Mouse (Mus musculus): ENCODE data around the gene Slc38a11. TPM values are rescaled to one million over a fixed set of nuclear protein-coding genes. Genes with fewer than 3 reads are reported as not detected.

The Slc38a11 gene
- polyA plus RNA-seq, 1 experiment from 2014 or later, result 1.3 TPM

DNA sequence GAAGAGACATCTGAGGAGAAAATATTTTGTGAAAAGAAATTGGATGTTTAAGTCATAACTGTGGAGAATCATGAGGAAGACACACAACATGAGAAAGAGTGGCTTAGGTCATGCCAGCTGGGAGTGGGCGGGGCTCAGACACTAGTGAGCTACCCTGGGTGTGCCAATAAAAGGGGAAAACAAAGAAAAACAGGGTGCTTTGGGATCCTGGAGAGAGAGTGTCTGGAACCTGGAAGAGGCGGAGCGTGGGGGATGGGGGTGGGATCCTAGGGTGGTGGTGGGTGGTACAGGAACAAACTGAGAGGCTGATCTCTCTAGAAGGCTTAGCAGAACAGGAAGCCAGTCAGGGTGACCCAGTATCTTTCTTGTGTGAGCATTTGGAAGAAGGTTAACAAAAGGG, 23.0 kb downstream of the Slc38a11 start:
- H3K4me2 ChIP-seq (ENCODE audit: low read length), result no peak overlapping the region
- ATAC-seq, result no peak
- H3K4me1 ChIP-seq (ENCODE audit: control insufficient read depth, insufficient read depth, low read length), result peaks cover 5% of the 10 kb centered on the region; the same call in 1 of the 2 replicates
- H3K9ac ChIP-seq (ENCODE audit: low read depth, low read length), result no peak overlapping the region
- H3K4me3 ChIP-seq (ENCODE audit: low read depth, low read length), result no peak overlapping the region
- WGBS, result 72% methylated on average over 3 of the region's 3 CpGs
- no peaks in the 10 kb centered on the region for H3K9me3 ChIP-seq (replicated peaks; ENCODE audit: control insufficient read depth, low read length, poor library complexity, severe bottlenecking)
- no peaks in the 10 kb centered on the region for H3K27me3 ChIP-seq (ENCODE audit: control insufficient read depth, insufficient read depth, low read depth, low read length)
- H3K36me3 ChIP-seq (ENCODE audit: control insufficient read depth, insufficient read depth, low read length), result no peaks in the 10 kb centered on the region
- no peak overlapping the region for H3K27ac ChIP-seq (ENCODE audit: low read length)

DNA sequence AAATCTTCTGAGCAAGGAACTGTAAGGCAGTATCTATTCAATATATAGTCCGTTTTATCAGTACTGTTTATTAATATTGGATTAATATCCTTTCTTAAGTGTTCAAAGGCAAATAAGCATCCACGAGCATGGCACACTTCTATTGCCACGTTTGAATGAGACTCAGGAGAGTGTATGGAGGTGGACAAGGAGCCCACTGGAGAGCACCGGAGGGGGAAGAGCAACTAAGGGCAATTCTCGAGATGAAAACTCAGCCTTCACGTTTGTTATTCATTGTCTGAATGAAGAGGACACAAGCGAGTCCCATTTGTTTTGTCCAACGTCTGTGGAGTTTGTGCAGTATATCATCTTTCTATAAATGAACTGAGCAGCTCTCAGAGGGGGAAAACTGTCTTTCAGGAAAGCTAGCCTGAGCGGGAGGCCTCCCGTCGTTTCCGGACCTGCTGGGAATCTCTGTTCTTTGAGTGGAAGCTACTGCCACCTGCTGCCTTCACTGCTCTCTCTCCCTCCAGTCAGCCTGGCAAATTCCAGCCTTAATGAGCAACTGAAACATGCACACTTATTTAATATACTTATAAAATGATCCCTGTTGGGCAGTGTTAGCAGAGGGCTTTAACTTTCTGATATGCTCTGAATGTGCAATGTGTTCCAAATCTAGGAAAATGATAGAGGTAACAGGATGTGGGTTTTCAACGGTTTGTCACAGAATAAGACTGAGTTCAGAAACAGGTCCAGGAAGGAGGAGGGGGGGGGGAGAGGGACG, 26.3 kb downstream of the Slc38a11 start:
- WGBS, result 14% methylated on average over 14 of the region's 14 CpGs
- Histone ChIP-seq H3K36me3 (ENCODE audit: control insufficient read depth, insufficient read depth, low read length) (no peaks in the 10 kb centered on the region), H3K27me3 (ENCODE audit: control insufficient read depth, insufficient read depth, low read depth, low read length) (no peaks in the 10 kb centered on the region), H3K9ac (ENCODE audit: low read depth, low read length) (no peak overlapping the region), H3K4me1 (ENCODE audit: control insufficient read depth, insufficient read depth, low read length) (peaks cover 5% of the 10 kb centered on the region; the same call in 1 of the 2 replicates), H3K27ac (ENCODE audit: low read length) (no peak overlapping the region), H3K4me2 (ENCODE audit: low read length) (peak overlapping the region; percentile 34; the same call in 1 of the 2 replicates), H3K9me3 (replicated peaks; ENCODE audit: control insufficient read depth, low read length, poor library complexity, severe bottlenecking) (no peaks in the 10 kb centered on the region), H3K4me3 (ENCODE audit: low read depth, low read length) (no peak overlapping the region)
- peak; percentile 89 for ATAC-seq

DNA sequence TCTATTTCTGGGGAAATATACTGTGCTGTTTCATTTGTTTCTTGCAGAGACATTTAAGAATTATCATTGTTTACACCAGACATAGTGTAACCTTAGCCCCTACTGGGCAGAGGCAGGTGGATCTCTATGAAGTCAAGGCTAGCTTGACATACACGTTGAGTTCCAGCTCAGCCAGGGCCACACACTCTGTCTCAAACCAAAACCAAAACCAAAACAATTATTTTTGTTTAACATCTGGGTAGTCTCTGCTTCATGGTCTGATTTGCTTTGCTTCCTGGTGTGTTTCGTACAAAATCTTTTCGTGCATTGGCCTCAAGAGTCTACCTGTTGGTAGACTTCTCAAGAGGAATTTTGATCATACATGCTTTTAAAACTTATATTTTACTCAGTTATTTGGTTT, 27.2 kb downstream of the Slc38a11 start:
- Histone ChIP-seq H3K9ac (ENCODE audit: low read depth, low read length) (no peak overlapping the region), H3K4me1 (ENCODE audit: control insufficient read depth, insufficient read depth, low read length) (peaks cover 5% of the 10 kb centered on the region; the same call in 1 of the 2 replicates), H3K27me3 (ENCODE audit: control insufficient read depth, insufficient read depth, low read depth, low read length) (no peaks in the 10 kb centered on the region), H3K36me3 (ENCODE audit: control insufficient read depth, insufficient read depth, low read length) (no peaks in the 10 kb centered on the region), H3K4me2 (ENCODE audit: low read length) (no peak overlapping the region), H3K4me3 (ENCODE audit: low read depth, low read length) (no peak overlapping the region), H3K27ac (ENCODE audit: low read length) (no peak overlapping the region), H3K9me3 (replicated peaks; ENCODE audit: control insufficient read depth, low read length, poor library complexity, severe bottlenecking) (0 out of 2 replicates have a peak, but pooled peaks cover 3% of the 10 kb centered on the region)
- ATAC-seq, result no peak
- 89% methylated on average over 3 of the region's 3 CpGs for WGBS

DNA sequence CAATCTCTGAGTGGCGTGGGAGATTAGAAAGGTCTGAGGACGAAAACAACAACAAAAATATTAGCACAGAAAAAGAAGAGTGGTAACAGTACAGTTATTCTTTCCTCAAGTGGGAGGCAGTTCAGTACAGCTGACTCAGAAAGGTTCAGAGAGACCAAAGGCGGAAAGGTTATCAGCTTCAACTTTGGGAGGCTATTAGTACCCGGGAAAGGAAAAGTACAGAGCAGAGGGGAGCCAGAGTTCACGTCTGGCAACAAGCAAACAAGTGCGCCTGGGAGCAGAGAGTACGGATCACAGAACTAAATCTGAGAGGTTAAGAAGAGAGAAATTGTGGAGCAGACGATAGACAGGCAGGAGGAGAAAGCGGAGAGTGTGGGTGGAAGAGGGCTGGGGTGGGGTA, 29.7 kb downstream of the Slc38a11 start:
- no peaks in the 10 kb centered on the region for H3K27me3 ChIP-seq (ENCODE audit: control insufficient read depth, insufficient read depth, low read depth, low read length)
- ATAC-seq, result no peak
- H3K4me1 ChIP-seq (ENCODE audit: control insufficient read depth, insufficient read depth, low read length), result peaks cover 5% of the 10 kb centered on the region; the same call in 1 of the 2 replicates
- no peak overlapping the region for H3K27ac ChIP-seq (ENCODE audit: low read length)
- H3K9me3 ChIP-seq (replicated peaks; ENCODE audit: control insufficient read depth, low read length, poor library complexity, severe bottlenecking), result 0 out of 2 replicates have a peak, but pooled peaks cover 4% of the 10 kb centered on the region
- no peak overlapping the region for H3K9ac ChIP-seq (ENCODE audit: low read depth, low read length)
- H3K4me2 ChIP-seq (ENCODE audit: low read length), result no peak overlapping the region
- 76% methylated on average over 9 of the region's 9 CpGs for WGBS
- H3K36me3 ChIP-seq (ENCODE audit: control insufficient read depth, insufficient read depth, low read length), result no peaks in the 10 kb centered on the region
- no peak overlapping the region for H3K4me3 ChIP-seq (ENCODE audit: low read depth, low read length)

DNA sequence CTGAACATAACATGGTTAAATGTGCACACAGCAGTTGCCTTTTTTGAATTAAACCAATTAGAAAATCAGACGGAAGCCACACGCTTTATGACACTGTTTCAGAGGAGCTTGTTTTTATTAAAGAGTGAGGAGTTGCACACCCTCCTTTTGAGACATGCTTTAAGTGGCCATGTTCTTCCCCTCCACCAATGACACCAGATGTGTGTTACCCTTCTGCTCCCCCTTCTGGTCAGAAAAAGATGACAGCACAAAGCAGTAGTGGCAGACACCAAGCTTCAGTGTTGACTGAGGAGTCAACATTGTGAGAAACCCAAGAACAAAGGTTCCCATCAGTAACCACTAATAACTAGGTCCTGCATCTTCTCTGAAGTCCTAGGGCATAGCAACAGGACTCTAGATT, 32.5 kb downstream of the Slc38a11 start:
- Histone ChIP-seq H3K36me3 (ENCODE audit: control insufficient read depth, insufficient read depth, low read length) (no peaks in the 10 kb centered on the region), H3K9me3 (replicated peaks; ENCODE audit: control insufficient read depth, low read length, poor library complexity, severe bottlenecking) (0 out of 2 replicates have a peak, but pooled peaks cover 4% of the 10 kb centered on the region), H3K27ac (ENCODE audit: low read length) (no peak overlapping the region), H3K9ac (ENCODE audit: low read depth, low read length) (no peak overlapping the region), H3K4me3 (ENCODE audit: low read depth, low read length) (no peak overlapping the region), H3K4me2 (ENCODE audit: low read length) (no peak overlapping the region), H3K27me3 (ENCODE audit: control insufficient read depth, insufficient read depth, low read depth, low read length) (no peaks in the 10 kb centered on the region), H3K4me1 (ENCODE audit: control insufficient read depth, insufficient read depth, low read length) (no peaks in the 10 kb centered on the region)
- WGBS, result 70% methylated on average over 2 of the region's 2 CpGs
- ATAC-seq, result no peak

DNA sequence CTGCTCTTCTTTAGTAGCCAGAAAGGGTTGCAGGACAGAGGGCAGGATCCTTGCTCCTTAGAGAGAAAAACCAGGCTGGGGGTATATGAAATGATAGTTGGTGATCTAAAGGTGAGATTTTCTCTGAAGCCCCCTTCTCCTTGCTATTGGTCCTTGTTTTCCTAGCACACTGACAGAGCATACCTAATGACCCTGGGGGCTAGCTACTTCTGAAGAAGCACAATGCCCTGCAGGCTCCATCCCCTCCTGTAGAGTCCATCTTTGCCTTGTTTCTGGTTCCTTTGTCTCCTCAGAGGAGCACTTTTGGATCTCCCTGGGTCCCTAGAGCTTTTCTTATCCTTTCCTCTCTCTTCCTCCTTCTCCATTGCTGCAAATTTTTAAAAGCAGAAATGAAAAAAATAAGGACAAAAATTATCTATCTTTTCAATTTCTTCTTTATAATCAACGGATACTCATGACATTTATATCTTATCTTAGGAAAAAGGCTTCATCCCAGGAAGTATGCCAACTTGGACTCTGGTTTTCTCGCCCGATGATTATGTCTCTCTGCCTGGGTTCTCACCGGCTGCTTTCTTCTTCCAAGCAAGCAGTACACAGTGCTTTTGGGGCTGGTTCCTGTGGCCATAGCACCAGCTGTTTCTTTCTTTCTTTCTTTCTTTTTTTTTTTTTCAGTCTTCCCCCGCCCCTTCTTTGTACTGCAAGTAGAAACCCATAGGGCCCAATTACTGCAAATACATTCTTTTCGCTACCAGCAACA, 41.7 kb downstream of the Slc38a11 start:
- Histone ChIP-seq H3K4me2 (ENCODE audit: low read length) (no peak overlapping the region), H3K27me3 (ENCODE audit: control insufficient read depth, insufficient read depth, low read depth, low read length) (no peaks in the 10 kb centered on the region), H3K4me3 (ENCODE audit: low read depth, low read length) (no peak overlapping the region), H3K27ac (ENCODE audit: low read length) (peak overlapping the region; percentile 25), H3K9ac (ENCODE audit: low read depth, low read length) (no peak overlapping the region), H3K9me3 (replicated peaks; ENCODE audit: control insufficient read depth, low read length, poor library complexity, severe bottlenecking) (no peaks in the 10 kb centered on the region), H3K4me1 (ENCODE audit: control insufficient read depth, insufficient read depth, low read length) (peaks cover 2% of the 10 kb centered on the region; the same call in 1 of the 2 replicates), H3K36me3 (ENCODE audit: control insufficient read depth, insufficient read depth, low read length) (no peaks in the 10 kb centered on the region)
- 38% methylated on average over 6 of the region's 6 CpGs for WGBS
- peak; percentile 17; the same call in 1 of the 2 replicates for ATAC-seq

DNA sequence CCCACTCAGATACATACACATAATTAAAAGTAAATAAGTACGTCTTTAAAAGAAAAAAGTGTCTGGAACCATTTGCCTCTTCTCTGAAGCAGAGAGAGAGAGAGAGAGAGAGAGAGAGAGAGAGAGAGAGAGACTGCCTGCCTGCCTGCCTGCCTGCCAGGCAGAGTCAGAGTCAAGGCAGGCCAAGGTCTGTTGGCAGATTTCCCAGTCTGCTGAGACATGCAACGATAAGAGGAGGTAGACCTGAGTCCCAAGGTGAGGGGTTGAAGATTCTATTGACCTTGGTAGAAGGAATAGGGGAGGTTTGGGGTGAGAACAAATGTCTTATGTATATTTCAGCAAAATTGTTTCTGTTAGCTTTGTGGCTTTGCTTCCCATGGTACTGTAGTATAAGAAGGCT, 42.9 kb downstream of the Slc38a11 start:
- no peaks in the 10 kb centered on the region for H3K27me3 ChIP-seq (ENCODE audit: control insufficient read depth, insufficient read depth, low read depth, low read length)
- no peak overlapping the region for H3K4me3 ChIP-seq (ENCODE audit: low read depth, low read length)
- no peaks in the 10 kb centered on the region for H3K9me3 ChIP-seq (replicated peaks; ENCODE audit: control insufficient read depth, low read length, poor library complexity, severe bottlenecking)
- ATAC-seq, result no peak
- H3K4me1 ChIP-seq (ENCODE audit: control insufficient read depth, insufficient read depth, low read length), result peaks cover 2% of the 10 kb centered on the region; the same call in 1 of the 2 replicates
- WGBS, result 56% methylated on average over 2 of the region's 2 CpGs
- H3K9ac ChIP-seq (ENCODE audit: low read depth, low read length), result no peak overlapping the region
- no peaks in the 10 kb centered on the region for H3K36me3 ChIP-seq (ENCODE audit: control insufficient read depth, insufficient read depth, low read length)
- H3K4me2 ChIP-seq (ENCODE audit: low read length), result no peak overlapping the region
- H3K27ac ChIP-seq (ENCODE audit: low read length), result no peak overlapping the region

DNA sequence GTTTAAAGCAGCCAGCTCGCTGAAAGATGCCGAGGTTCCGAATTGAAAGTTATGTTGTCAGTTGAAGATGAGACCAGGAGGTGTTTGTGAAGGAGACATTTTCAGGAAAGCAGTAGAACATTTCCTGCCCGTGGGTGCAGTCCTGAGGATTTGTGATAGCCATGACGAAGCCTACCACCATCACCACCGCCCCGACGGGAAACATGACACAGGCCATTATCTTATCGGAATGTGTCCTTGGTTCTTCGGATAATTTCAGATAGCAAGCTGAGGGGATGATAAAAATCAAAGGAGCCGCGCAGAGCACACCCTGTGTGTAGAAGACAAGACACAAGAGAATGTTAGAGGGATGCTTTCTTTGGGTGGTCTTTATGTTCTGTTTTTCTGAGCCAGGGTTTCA, 47.1 kb downstream of the Slc38a11 start:
- no peak overlapping the region for H3K4me3 ChIP-seq (ENCODE audit: low read depth, low read length)
- ATAC-seq, result no peak
- no peak overlapping the region for H3K27ac ChIP-seq (ENCODE audit: low read length)
- 91% methylated on average over 12 of the region's 12 CpGs for WGBS
- H3K27me3 ChIP-seq (ENCODE audit: control insufficient read depth, insufficient read depth, low read depth, low read length), result no peaks in the 10 kb centered on the region
- no peak overlapping the region for H3K9ac ChIP-seq (ENCODE audit: low read depth, low read length)
- H3K4me2 ChIP-seq (ENCODE audit: low read length), result no peak overlapping the region
- H3K36me3 ChIP-seq (ENCODE audit: control insufficient read depth, insufficient read depth, low read length), result no peaks in the 10 kb centered on the region
- no peaks in the 10 kb centered on the region for H3K9me3 ChIP-seq (replicated peaks; ENCODE audit: control insufficient read depth, low read length, poor library complexity, severe bottlenecking)
- no peaks in the 10 kb centered on the region for H3K4me1 ChIP-seq (ENCODE audit: control insufficient read depth, insufficient read depth, low read length)

DNA sequence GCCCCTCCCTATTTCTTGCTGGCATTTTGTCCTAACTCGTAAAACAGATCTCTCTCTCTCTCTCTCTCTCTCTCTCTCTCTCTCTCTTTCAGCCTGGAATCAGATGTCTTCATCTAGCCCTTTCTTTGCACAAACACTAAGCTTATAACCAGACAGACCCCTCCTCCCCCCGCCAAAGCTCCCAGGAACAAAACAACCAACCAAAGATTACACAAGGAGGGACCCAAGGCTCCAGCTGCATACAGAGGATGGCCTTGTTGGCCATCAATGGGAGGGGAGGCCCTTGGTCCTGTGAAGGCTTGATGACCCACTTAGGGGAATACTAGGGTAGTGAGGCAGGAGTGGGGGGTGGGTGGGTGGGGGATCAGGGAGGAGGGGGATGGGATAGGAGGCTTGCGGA, 52.6 kb downstream of the Slc38a11 start:
- no peak overlapping the region for H3K9ac ChIP-seq (ENCODE audit: low read depth, low read length)
- no peak overlapping the region for H3K27ac ChIP-seq (ENCODE audit: low read length)
- no peaks in the 10 kb centered on the region for H3K36me3 ChIP-seq (ENCODE audit: control insufficient read depth, insufficient read depth, low read length)
- 52% methylated on average over 3 of the region's 3 CpGs for WGBS
- no peak overlapping the region for H3K4me2 ChIP-seq (ENCODE audit: low read length)
- no peaks in the 10 kb centered on the region for H3K4me1 ChIP-seq (ENCODE audit: control insufficient read depth, insufficient read depth, low read length)
- H3K27me3 ChIP-seq (ENCODE audit: control insufficient read depth, insufficient read depth, low read depth, low read length), result no peaks in the 10 kb centered on the region
- ATAC-seq, result no peak
- no peaks in the 10 kb centered on the region for H3K9me3 ChIP-seq (replicated peaks; ENCODE audit: control insufficient read depth, low read length, poor library complexity, severe bottlenecking)
- H3K4me3 ChIP-seq (ENCODE audit: low read depth, low read length), result no peak overlapping the region

Data from midbrain, embryonic 16.5 days (tissue).